Mouse (Mus musculus) Patski (cell line): ENCODE results near the gene Mrc1. TPM values are rescaled to one million over a fixed set of nuclear protein-coding genes. Genes with fewer than 3 reads are reported as not detected.

Source experiments
- ATAC-seq: fragments of 100-300 bp; one replicate; pipeline ENCODE4 v1.8.0; 2021
- CTCF ChIA-PET: fragments of 350-600 bp; sonication (Branson Sonifier 250); formaldehyde crosslinking; loops from one replicate; lab custom pipeline; 2022; ENCODE audit warnings: inconsistent platforms; lab: Charles Lee
- POLR2A ChIA-PET: fragments of 350-600 bp; sonication (Branson Sonifier 250); formaldehyde crosslinking; loops from one replicate; lab custom pipeline; 2022; ENCODE audit warnings: antibody characterized with exemption, inconsistent platforms; lab: Charles Lee
- DNase-seq: peaks from one replicate; pipeline ENCODE4 v3.0.0-alpha.2; 2011; ENCODE audit warnings: low read depth, low spot score
- H3K27me3 ChIP-seq: fragments of 371-371 bp; one replicate; pipeline ENCODE4 v1.5.1; 2021
- CTCF ChIP-seq: fragments of 100-300 bp; IDR thresholded peaks from one replicate; pipeline ENCODE4 v1.5.1; 2021
- in situ Hi-C: fragments of 300-500 bp; cut with MboI; formaldehyde crosslinking; loops from 3 replicates; pipeline ENCODE4 v1.11.1; 2018; ENCODE audit warnings: low pct_unique_long_range_greater_than_20kb, mixed read lengths
- polyA plus RNA-seq: library from polyadenylated mRNA; unstranded; gene quantifications from one replicate; pipeline ENCODE4 v1.2.3, GENCODE M21; 2021

The Mrc1 gene
- polyA plus RNA-seq, 1 experiment from 2014 or later = 0.05 TPM

- no peak for TF ChIP-seq CTCF
- ChIA-PET CTCF (no interaction called here), POLR2A (no interaction called here)
- no peaks in the 10 kb centered on the region for H3K27me3 ChIP-seq
- no peak for DNase-seq
- in situ Hi-C loops = no loop called here
- no peak for ATAC-seq
Observed at GRCm38 (mm10) chr2:14239151-14239550, 10.0 kb downstream of the Mrc1 start.

GRCm38 (mm10) chr2:14244157-14244556 lies 15.0 kb downstream of the Mrc1 start:
- no peak for TF ChIP-seq CTCF
- no peak for DNase-seq
- ChIA-PET POLR2A (no interaction called here), CTCF (interaction anchor here (1.0 kb wide), 1 partner anchor 88 kb away, joined by 3 read pairs; no protein-coding TSS in a partner anchor)
- no peak for ATAC-seq
- H3K27me3 ChIP-seq = no peaks in the 10 kb centered on the region
- in situ Hi-C loops = no loop called here

- no peak for TF ChIP-seq CTCF
- in situ Hi-C loops = no loop called here
- ATAC-seq = peak; percentile 79
- no peak for DNase-seq
- ChIA-PET CTCF (interaction anchor here (1.0 kb wide), 2 partner anchors 9 to 88 kb away, joined by 3 read pairs; no protein-coding TSS in a partner anchor), POLR2A (no interaction called here)
- no peaks in the 10 kb centered on the region for H3K27me3 ChIP-seq
Observed at GRCm38 (mm10) chr2:14244668-14245067, 15.5 kb downstream of the Mrc1 start.

GRCm38 (mm10) chr2:14249839-14250564 lies 20.8 kb downstream of the Mrc1 start:
- in situ Hi-C loops = no loop called here
- no peak for TF ChIP-seq CTCF
- ATAC-seq = no peak
- H3K27me3 ChIP-seq = no peaks in the 10 kb centered on the region
- ChIA-PET CTCF (no interaction called here), POLR2A (no interaction called here)
- no peak for DNase-seq

GRCm38 (mm10) chr2:14251938-14252337 lies 22.7 kb downstream of the Mrc1 start:
- in situ Hi-C loops = no loop called here
- DNase-seq (no peak), ATAC-seq (no peak)
- H3K27me3 ChIP-seq = no peaks in the 10 kb centered on the region
- ChIA-PET CTCF (no interaction called here), POLR2A (no interaction called here)
- no peak for TF ChIP-seq CTCF

GRCm38 (mm10) chr2:14258345-14258850 lies 29.2 kb downstream of the Mrc1 start:
- peaks cover 5% of the 10 kb centered on the region for H3K27me3 ChIP-seq
- POLR2A ChIA-PET = no interaction called here
- in situ Hi-C loops = no loop called here
- no peak for TF ChIP-seq CTCF
- DNase-seq = no peak
- peak; percentile 96 for ATAC-seq
- CTCF ChIA-PET = no interaction called here

GRCm38 (mm10) chr2:14262090-14262489 lies 32.9 kb downstream of the Mrc1 start:
- ChIA-PET CTCF (no interaction called here), POLR2A (no interaction called here)
- no peak for TF ChIP-seq CTCF
- DNase-seq (no peak), ATAC-seq (no peak)
- peaks cover 5% of the 10 kb centered on the region for H3K27me3 ChIP-seq
- in situ Hi-C loops = no loop called here

GRCm38 (mm10) chr2:14269160-14269559 lies 40.0 kb downstream of the Mrc1 start:
- in situ Hi-C loops = no loop called here
- peaks cover 5% of the 10 kb centered on the region for H3K27me3 ChIP-seq
- DNase-seq (no peak), ATAC-seq (no peak)
- ChIA-PET CTCF (interaction anchor here (0.7 to 1.4 kb wide), 3 partner anchors 8 to 12 kb away, joined by 3 to 4 read pairs (median 3); no protein-coding TSS in a partner anchor), POLR2A (no interaction called here)
- TF ChIP-seq CTCF = no peak

GRCm38 (mm10) chr2:14272088-14272487 lies 42.9 kb downstream of the Mrc1 start:
- POLR2A ChIA-PET = no interaction called here
- in situ Hi-C loops = no loop called here
- no peak for TF ChIP-seq CTCF

GRCm38 (mm10) chr2:14275796-14276195 lies 46.6 kb downstream of the Mrc1 start:
- CTCF ChIA-PET = no interaction called here
- ATAC-seq = no peak
- TF ChIP-seq CTCF = no peak
- in situ Hi-C loops = loop anchor here (25.0 kb wide), 1 partner anchor 1013 kb away; the partner anchor contains the start of gene Rsu1
- DNase-seq = no peak
- POLR2A ChIA-PET = no interaction called here
- peaks cover 5% of the 10 kb centered on the region for H3K27me3 ChIP-seq

More at GRCm38 (mm10) chr2:14272088-14272487, 42.9 kb downstream of the Mrc1 start:
- DNase-seq (no peak), ATAC-seq (no peak)
- H3K27me3 ChIP-seq = peaks cover 5% of the 10 kb centered on the region
- CTCF ChIA-PET = no interaction called here

GRCm38 (mm10) chr2:14279256-14279655 lies 50.1 kb downstream of the Mrc1 start:
- ATAC-seq = no peak
- no peaks in the 10 kb centered on the region for H3K27me3 ChIP-seq
- in situ Hi-C loops = loop anchor here (25.0 kb wide), 1 partner anchor 1017 kb away; the partner anchor contains the start of gene Rsu1
- DNase-seq = no peak
- ChIA-PET CTCF (interaction anchor here (5.1 kb wide), 1 partner anchor 12 kb away, joined by 21 read pairs; no protein-coding TSS in a partner anchor), POLR2A (no interaction called here)
- no peak for TF ChIP-seq CTCF
